Mouse (Mus musculus) liver, adult 2 months (tissue): ENCODE measurements around the gene Fcer1g.

Experiments
- CTCF ChIP-seq: fragments of 200-500 bp; IDR thresholded peaks from 2 replicates; pipeline ENCODE4 v1.5.1; 2011; ENCODE audit warnings: low read depth, low read length, control low read depth
- POLR2A ChIP-seq: fragments of 200-500 bp; IDR thresholded peaks from 2 replicates; pipeline ENCODE4 v1.6.1; 2011; ENCODE audit warnings: low read length, control low read depth; ENCODE audit not compliant: insufficient read depth; ENCODE audit errors: extremely low read depth

DNA sequence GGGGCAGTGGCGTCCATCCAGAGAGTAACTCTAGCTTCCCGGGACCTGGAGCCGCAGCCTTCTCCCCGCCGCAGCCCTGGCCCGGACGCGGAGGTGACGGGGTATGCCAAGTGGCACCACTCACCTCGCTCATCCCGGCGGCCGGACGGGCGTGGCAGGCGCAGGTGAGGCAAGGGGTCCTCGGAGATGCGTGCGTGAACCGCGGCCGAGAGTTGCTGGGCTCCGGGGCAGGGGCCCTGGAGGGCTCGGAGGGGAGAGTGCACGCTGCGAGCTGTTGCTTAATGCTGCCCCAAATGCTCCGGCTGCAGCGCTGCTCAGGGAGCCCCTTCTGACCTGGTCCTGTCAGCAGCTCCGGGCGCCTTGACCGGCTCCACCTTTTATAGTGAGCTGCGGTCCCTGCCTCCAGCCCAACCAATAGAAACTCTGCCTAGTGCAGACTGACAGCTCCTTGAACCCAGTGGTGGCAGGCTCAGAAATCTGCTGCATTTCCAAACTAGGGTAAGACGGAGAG lies 38.2 kb downstream of the Fcer1g start, which contains the start of gene Pcp4l1:
- TF ChIP-seq POLR2A (no peak), CTCF (no peak)
